Mouse (Mus musculus) retina, postnatal 7 days (tissue): ENCODE data around the gene Prss50.

Experiments used
- DNase-seq: peaks from one replicate; pipeline ENCODE4 v3.0.0-alpha.2; 2012; ENCODE audit warnings: low read depth, low spot score

Gene Prss50

DNA sequence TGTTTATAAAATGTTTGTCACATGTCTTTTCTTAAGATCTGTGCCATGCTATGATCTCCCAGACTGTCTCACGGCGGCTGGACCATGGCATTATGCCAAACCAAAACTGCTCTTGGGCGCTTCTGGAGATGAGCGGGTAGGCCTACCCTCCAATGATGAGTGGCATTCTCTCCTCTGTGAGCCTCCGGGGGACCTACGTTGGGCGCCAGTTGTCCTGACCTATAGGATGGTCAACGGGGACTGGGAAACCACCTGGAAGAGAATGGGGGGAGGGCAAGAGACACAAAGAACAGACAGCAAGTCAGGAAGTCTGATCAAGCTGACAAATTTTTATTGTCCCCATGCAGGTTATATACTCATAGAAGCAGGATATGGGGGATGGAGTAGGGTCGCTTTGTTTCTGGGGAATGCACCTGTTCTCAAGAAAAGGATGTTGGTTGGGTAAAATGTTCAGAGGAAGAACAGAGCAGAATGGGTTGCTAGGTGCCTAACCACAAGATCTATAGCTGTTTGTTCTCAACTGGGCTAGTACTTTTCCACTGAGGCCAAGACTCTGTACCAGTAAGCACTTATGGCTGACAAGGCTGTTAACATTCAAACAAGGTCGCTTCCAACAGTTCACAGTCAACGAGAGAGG, 49.6 kb downstream of the Prss50 start:
- no peak for DNase-seq

DNA sequence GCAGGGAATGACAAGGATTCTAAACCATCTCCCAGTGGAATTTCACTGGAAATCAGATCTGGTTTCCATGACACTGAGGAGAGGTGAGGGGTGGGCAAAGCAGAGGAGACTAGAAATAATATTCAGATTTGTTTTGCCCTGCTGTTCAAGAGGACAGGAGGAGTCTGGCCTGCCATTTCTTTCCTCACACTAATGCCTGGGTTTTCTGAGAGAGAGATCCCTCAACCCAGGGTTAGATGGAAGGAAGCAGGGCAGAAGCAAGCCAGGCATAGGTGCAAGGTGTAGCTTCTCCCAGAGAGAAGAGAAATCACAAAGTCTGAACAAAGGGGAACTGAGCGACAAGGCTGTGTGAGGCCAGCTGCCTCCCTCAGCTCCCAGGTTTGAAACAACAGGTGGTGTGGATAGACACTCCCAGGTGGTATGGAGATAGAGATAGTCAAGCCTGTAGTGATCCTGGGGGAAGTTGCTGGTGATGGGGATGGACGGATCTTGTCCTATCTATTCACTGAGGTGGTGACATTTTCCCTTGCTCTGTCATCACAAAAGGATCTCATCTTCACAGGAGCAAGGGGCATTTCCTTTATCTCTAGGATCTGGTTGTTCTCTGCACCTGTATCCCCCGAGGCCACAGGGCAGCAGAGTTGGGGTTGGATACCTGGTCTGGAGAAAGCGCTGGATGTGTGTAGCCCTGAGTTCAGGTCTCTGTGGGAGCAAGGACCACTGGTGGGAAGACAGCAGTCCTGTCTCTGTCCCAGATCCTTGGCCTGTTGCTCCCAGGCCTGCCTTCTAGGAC, 50.3 kb downstream of the Prss50 start:
- DNase-seq: no peak

- DNase-seq: no peak
These were observed 50.9 kb downstream of the Prss50 start for GRCm38 (mm10) chr9:110908631-110909016.

DNA sequence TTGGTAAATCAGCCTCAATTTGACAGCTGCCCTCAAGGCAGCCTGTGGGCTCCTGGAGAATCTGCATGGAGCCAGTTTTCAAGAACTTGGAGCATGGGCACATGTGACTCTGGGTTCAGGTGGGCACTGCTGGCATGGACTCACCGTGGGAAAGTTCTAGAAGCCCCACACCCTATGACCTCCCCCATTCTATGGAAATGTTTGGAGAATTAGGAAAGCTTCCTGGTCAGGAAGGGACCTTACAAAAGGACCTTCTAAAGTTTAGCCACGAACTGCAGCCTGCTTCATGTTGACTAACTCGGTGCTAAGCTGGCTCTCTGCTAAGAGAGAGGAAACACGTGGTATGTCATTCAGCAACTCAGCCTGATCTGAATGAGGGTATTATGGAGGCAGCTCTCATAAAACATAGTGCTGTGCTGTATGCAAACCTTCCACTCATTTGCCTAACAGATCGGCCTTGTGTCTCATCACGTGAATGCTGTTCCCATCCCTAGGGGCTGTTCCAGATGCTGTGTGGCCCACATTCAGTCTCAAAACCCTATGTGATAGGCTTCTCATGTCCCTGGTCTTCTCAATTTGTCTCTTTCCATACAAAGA, 51.7 kb downstream of the Prss50 start:
- no peak for DNase-seq
